Mouse (Mus musculus) hindbrain, postnatal 0 days (tissue): Measurements from ENCODE around the gene Plppr4. TPM values are rescaled to one million over a fixed set of nuclear protein-coding genes. Genes with fewer than 3 reads are reported as not detected.
A peak's percentile ranks its signal among the peaks of the same experiment; 100 is the strongest.

ENCODE experiments used
- ATAC-seq: fragments of 200-750 bp; cut with Nextera tagmentation; 2 replicates; pipeline ENCODE4 v1.8.0; 2017; ENCODE audit warnings: mild to moderate bottlenecking, moderate TSS enrichment, moderate library complexity
- DNase-seq: peaks from one replicate; pipeline ENCODE4 v3.0.0-alpha.2; 2015; ENCODE audit warnings: low spot score
- H3K27ac ChIP-seq: fragments of 300-500 bp; sonication (generic); 2 replicates; pipeline ENCODE4 v1.5.1; 2014; ENCODE audit warnings: mild to moderate bottlenecking
- H3K27me3 ChIP-seq: fragments of 300-500 bp; sonication (generic); 2 replicates; pipeline ENCODE4 v1.6.1; 2014; ENCODE audit warnings: low read length, mixed read lengths; ENCODE audit not compliant: insufficient read depth
- H3K36me3 ChIP-seq: fragments of 300-500 bp; sonication (generic); 2 replicates; pipeline ENCODE4 v1.6.1; 2014; ENCODE audit warnings: low read length, mixed read lengths; ENCODE audit not compliant: insufficient read depth
- H3K4me1 ChIP-seq: fragments of 300-500 bp; sonication (generic); 2 replicates; pipeline ENCODE4 v1.6.1; 2014; ENCODE audit warnings: antibody characterized with exemption, low read length, mixed read lengths; ENCODE audit not compliant: insufficient read depth
- H3K4me2 ChIP-seq: fragments of 300-500 bp; sonication (generic); 2 replicates; pipeline ENCODE4 v1.6.1; 2014; ENCODE audit warnings: low read depth, mild to moderate bottlenecking, low read length, moderate library complexity, mixed read lengths
- H3K4me3 ChIP-seq: fragments of 300-500 bp; sonication (generic); 2 replicates; pipeline ENCODE4 v1.5.1; 2014; ENCODE audit warnings: low read length
- H3K9ac ChIP-seq: fragments of 300-500 bp; sonication (generic); replicated peaks from 2 replicates; pipeline ENCODE4 v1.6.1; 2014; ENCODE audit warnings: mild to moderate bottlenecking, low read length, moderate library complexity, mixed read lengths
- H3K9me3 ChIP-seq: fragments of 300-500 bp; sonication (generic); 2 replicates; pipeline ENCODE4 v1.6.1; 2016; ENCODE audit warnings: low read length, mixed read lengths
- CTCF ChIP-seq: IDR thresholded peaks from 2 replicates; pipeline ENCODE4 v1.5.1; 2016; ENCODE audit warnings: antibody characterized with exemption, control low read depth, low read depth
- WGBS: fragments of 180-500 bp; shearing (Covaris S2); extraction: QIAGEN DNeasy Blood & Tissue Kit; methylation state at CpG from one replicate; pipeline ENCODE4 v1.1.7; 2014; 5-methylcytosine and 5-hydroxymethylcytosine counted together
- polyA plus RNA-seq: library from polyadenylated mRNA; unstranded; fragments of >200 nt; fragmentation: Nextera tagmentation; extraction: Ambion mirVana; gene quantifications from 2 replicates; pipeline ENCODE4 v1.2.1, GENCODE M21; 2015
- total RNA-seq: library from RNA; depleted of rRNA; stranded (reverse); fragments of >200 nt; gene quantifications from 2 replicates; pipeline ENCODE4 v1.2.3, GENCODE M21; 2014

The Plppr4 gene
- total and polyA plus RNA-seq, 2 experiments from 2014 or later = 50.8 to 83.1 TPM

DNA sequence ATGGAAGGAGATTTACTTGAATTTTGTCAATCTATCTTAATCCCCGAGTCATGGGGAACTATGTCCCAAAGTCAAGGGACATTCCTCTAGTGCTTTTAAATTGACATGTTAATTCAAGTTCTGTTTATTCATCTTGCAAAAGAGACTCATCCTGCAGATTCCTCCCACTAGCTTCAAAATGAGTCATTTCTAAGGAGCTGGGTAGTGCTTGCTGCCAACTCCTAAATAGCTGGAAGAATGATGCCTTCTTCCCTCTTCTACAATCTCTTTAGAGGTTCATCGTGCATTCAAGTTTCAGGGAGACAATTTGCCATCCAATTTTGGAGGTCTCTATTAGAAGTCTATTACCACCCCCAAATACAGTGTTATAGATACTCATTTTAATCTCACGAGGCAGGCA, 3.3 kb downstream of the Plppr4 start:
- H3K27me3 ChIP-seq = no peaks in the 10 kb centered on the region
- peak overlapping the region; percentile 68 for H3K4me2 ChIP-seq
- no peak for TF ChIP-seq CTCF
- DNase-seq (no peak), ATAC-seq (no peak)
- no peak overlapping the region for H3K27ac ChIP-seq
- H3K9me3 ChIP-seq = no peaks in the 10 kb centered on the region
- no peak overlapping the region for H3K9ac ChIP-seq
- 82% methylated on average over 3 of the region's 3 CpGs for WGBS
- H3K36me3 ChIP-seq = no peaks in the 10 kb centered on the region
- H3K4me1 ChIP-seq = no peaks in the 10 kb centered on the region
- H3K4me3 ChIP-seq = no peak overlapping the region

DNA sequence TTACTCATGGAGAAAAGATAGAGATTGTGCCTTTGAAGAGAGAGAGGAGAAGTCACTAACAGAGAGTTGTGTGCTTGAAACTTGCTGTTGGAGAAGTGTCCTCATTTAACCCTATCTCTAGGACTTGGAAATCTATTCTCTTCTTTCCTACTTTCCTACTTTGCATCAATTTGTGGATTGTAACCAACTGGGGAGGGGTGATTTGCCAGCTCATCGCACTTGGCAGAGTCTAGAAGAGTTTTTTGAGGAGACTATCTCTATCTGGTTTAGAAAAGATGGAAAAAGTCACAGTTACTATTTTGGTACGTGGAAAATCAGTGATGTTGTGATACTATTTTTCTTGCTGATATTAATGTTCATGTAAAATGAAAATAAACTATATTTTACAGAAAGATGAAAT, 6.7 kb downstream of the Plppr4 start:
- Histone ChIP-seq H3K9me3 (no peaks in the 10 kb centered on the region), H3K4me3 (no peak overlapping the region), H3K4me2 (no peak overlapping the region), H3K27me3 (no peaks in the 10 kb centered on the region), H3K4me1 (no peaks in the 10 kb centered on the region), H3K36me3 (no peaks in the 10 kb centered on the region), H3K9ac (no peak overlapping the region), H3K27ac (no peak overlapping the region)
- no peak for TF ChIP-seq CTCF
- 72% methylated on average over 2 of the region's 2 CpGs for WGBS
- no peak for DNase-seq
- ATAC-seq = no peak

DNA sequence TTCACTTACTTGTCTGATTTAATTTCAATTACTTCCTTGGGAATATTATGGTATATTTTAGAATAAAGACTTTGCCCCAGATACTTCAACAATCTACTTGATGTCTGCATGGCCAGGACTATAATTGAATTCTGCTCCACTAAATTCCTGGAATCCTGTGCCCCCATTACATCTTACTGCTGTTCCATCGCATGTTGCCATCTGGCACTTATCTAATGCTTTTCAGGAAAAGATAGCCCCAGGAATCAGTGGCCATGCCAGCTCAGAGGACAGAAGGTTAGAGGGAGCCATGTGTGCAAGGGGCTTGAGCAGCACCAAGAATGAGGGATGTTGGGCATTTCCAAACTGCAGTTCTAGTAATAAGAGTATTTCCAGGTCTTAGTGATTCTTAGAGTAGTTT, 14.3 kb downstream of the Plppr4 start:
- Histone ChIP-seq H3K27ac (no peak overlapping the region), H3K9me3 (no peaks in the 10 kb centered on the region), H3K9ac (no peak overlapping the region), H3K4me1 (no peaks in the 10 kb centered on the region), H3K4me2 (no peak overlapping the region), H3K36me3 (no peaks in the 10 kb centered on the region), H3K27me3 (no peaks in the 10 kb centered on the region), H3K4me3 (no peak overlapping the region)
- no peak for TF ChIP-seq CTCF
- ATAC-seq (peak; percentile 77; the same call in 1 of the 2 replicates), DNase-seq (peak; percentile 68)
- WGBS = 64% methylated on average over 1 of the region's 1 CpGs

DNA sequence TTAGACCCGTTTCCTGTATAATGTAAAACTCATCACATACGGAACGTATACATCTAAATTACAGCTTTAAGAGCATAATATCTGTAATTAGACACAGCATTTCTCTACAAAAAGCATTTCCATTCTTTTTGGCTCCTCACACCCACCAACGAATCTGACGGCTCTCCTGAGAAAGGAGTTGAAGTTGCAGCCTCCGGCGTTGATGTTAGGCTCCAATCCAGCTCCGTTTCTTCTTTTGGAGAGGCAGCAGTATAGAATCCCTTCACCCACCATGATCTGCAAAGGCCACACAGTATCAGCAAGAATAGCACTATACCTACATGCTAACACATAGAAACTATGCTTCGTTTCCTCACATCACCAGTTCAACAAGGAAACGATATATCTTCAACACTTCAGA, 29.2 kb downstream of the Plppr4 start:
- H3K27ac ChIP-seq = no peak overlapping the region
- no peak for DNase-seq
- TF ChIP-seq CTCF = no peak
- WGBS = 89% methylated on average over 10 of the region's 10 CpGs
- no peak overlapping the region for H3K4me2 ChIP-seq
- H3K9ac ChIP-seq = no peak overlapping the region
- H3K27me3 ChIP-seq = no peaks in the 10 kb centered on the region
- H3K4me1 ChIP-seq = no peaks in the 10 kb centered on the region
- no peaks in the 10 kb centered on the region for H3K36me3 ChIP-seq
- H3K4me3 ChIP-seq = no peak overlapping the region
- no peak for ATAC-seq
- no peaks in the 10 kb centered on the region for H3K9me3 ChIP-seq

DNA sequence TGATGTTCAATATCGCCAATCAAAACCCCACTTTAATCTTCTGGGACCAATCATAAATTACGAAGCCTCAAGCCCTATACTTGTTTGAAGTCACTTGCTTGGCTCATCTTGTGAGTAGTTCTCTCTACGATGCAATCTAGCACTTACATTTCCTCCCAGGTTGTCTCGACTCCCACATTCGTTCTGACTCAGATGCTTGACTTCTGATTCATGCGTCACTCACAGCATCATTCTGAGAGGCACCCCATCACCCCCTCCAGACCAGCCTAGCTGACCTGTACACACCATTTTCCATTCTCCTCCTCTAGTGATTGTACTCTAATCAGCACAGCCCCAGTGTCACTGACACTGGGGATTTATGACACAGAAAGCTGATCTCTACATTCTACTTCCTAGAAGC, 31.2 kb downstream of the Plppr4 start:
- ATAC-seq (no peak), DNase-seq (no peak)
- H3K4me2 ChIP-seq = no peak overlapping the region
- no peak overlapping the region for H3K27ac ChIP-seq
- no peaks in the 10 kb centered on the region for H3K4me1 ChIP-seq
- H3K9ac ChIP-seq = no peak overlapping the region
- no peaks in the 10 kb centered on the region for H3K9me3 ChIP-seq
- no peak overlapping the region for H3K4me3 ChIP-seq
- no peaks in the 10 kb centered on the region for H3K36me3 ChIP-seq
- TF ChIP-seq CTCF = no peak
- WGBS = 78% methylated on average over 6 of the region's 6 CpGs
- no peaks in the 10 kb centered on the region for H3K27me3 ChIP-seq

DNA sequence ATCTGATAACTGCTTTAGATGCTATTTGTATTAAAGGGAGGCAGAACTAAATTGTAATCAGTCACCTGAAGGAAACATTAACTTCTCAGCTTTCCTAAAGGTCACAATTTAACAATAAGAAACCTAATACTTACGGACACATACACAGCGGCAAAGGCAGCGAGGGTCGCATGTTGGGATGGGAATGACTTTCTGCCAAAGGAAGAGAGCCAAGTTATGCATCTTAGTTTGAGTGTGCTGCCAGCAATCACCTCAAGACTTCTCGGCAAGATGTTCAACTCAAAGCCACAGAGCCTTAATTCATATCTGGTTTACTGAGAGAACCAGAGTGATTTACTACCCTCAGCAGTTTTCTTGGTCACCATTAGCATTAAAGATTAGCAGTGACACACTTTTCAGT, 34.1 kb downstream of the Plppr4 start:
- ATAC-seq (no peak), DNase-seq (no peak)
- Histone ChIP-seq H3K9ac (no peak overlapping the region), H3K36me3 (peaks cover 7% of the 10 kb centered on the region; the same call in 1 of the 2 replicates), H3K4me1 (no peaks in the 10 kb centered on the region), H3K27ac (no peak overlapping the region), H3K9me3 (no peaks in the 10 kb centered on the region), H3K4me3 (no peak overlapping the region), H3K4me2 (no peak overlapping the region), H3K27me3 (no peaks in the 10 kb centered on the region)
- 81% methylated on average over 5 of the region's 5 CpGs for WGBS
- TF ChIP-seq CTCF = no peak

DNA sequence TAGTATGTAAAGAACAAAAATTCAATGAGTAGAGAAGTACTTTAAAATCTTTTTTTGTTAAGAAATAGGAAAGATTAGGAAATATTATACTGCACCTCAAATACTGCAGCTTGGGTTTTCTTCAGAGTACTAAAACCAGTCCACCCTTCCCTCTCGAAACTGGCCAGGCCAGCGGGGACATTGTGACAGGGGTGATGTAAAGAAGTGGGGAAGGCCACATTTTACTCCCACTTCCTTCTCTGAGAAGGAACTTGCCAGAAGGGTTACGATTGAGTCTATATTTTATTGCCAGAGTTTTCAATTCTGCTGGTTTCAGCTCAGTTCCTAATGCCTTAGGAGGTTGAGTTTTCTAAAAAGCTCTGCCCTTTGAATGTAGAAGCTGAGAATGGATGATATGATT, 41.0 kb downstream of the Plppr4 start:
- Histone ChIP-seq H3K9ac (no peak overlapping the region), H3K27ac (no peak overlapping the region), H3K4me2 (no peak overlapping the region), H3K4me1 (no peaks in the 10 kb centered on the region), H3K4me3 (no peak overlapping the region), H3K36me3 (peaks cover 11% of the 10 kb centered on the region; the same call in 1 of the 2 replicates), H3K9me3 (no peaks in the 10 kb centered on the region), H3K27me3 (no peaks in the 10 kb centered on the region)
- ATAC-seq = no peak
- no peak for TF ChIP-seq CTCF
- no peak for DNase-seq
- WGBS = 93% methylated on average over 3 of the region's 3 CpGs
